Mouse (Mus musculus) neural tube, embryonic 13.5 days (tissue): ENCODE measurements around the gene Mum1. TPM values are rescaled to one million over a fixed set of nuclear protein-coding genes. Genes with fewer than 3 reads are reported as not detected.

ENCODE experiments used
- ATAC-seq: fragments of 200-750 bp; cut with Nextera tagmentation; 2 replicates; pipeline ENCODE4 v1.8.0; 2017; ENCODE audit warnings: low read depth, mild to moderate bottlenecking, moderate TSS enrichment, moderate library complexity
- H3K27ac ChIP-seq: fragments of 300-500 bp; sonication (generic); replicated peaks from 2 replicates; pipeline ENCODE4 v1.5.1; 2015; ENCODE audit warnings: moderate library complexity, mild to moderate bottlenecking, inconsistent platforms
- H3K27me3 ChIP-seq: fragments of 300-500 bp; sonication (generic); 2 replicates; pipeline ENCODE4 v1.6.1; 2015; ENCODE audit warnings: mild to moderate bottlenecking, inconsistent platforms
- H3K36me3 ChIP-seq: fragments of 300-500 bp; sonication (generic); 2 replicates; pipeline ENCODE4 v1.6.1; 2015; ENCODE audit warnings: mild to moderate bottlenecking, inconsistent platforms
- H3K4me1 ChIP-seq: fragments of 300-500 bp; sonication (generic); replicated peaks from 2 replicates; pipeline ENCODE4 v1.6.1; 2015; ENCODE audit warnings: inconsistent platforms
- H3K4me2 ChIP-seq: fragments of 300-500 bp; sonication (generic); 2 replicates; pipeline ENCODE4 v1.6.1; 2015; ENCODE audit warnings: inconsistent platforms, mild to moderate bottlenecking, moderate library complexity
- H3K4me3 ChIP-seq: fragments of 300-500 bp; sonication (generic); 2 replicates; pipeline ENCODE4 v1.5.1; 2015; ENCODE audit warnings: mild to moderate bottlenecking, inconsistent platforms
- H3K9ac ChIP-seq: fragments of 300-500 bp; sonication (generic); 2 replicates; pipeline ENCODE4 v1.6.1; 2015; ENCODE audit warnings: moderate library complexity, mild to moderate bottlenecking, inconsistent platforms
- H3K9me3 ChIP-seq: fragments of 300-500 bp; sonication (generic); 2 replicates; pipeline ENCODE4 v1.6.1; 2016; ENCODE audit warnings: inconsistent platforms
- WGBS: fragments of 180-500 bp; shearing (Covaris S2); methylation state at CpG from one replicate; pipeline ENCODE4 v1.1.7; 2015; 5-methylcytosine and 5-hydroxymethylcytosine counted together
- microRNA-seq: library from miRNA; unstranded; fragments of <30 nt; microRNA quantifications from one replicate; pipeline ENCODE4, GENCODE M21; 2016
- polyA plus RNA-seq: library from polyadenylated mRNA; unstranded; fragments of >200 nt; fragmentation: Nextera tagmentation; extraction: Ambion mirVana; gene quantifications from 2 replicates; pipeline ENCODE4 v1.2.1, GENCODE M21; 2015

Gene Mum1
- polyA plus RNA-seq, 1 experiment from 2014 or later, result 46.5 TPM

DNA sequence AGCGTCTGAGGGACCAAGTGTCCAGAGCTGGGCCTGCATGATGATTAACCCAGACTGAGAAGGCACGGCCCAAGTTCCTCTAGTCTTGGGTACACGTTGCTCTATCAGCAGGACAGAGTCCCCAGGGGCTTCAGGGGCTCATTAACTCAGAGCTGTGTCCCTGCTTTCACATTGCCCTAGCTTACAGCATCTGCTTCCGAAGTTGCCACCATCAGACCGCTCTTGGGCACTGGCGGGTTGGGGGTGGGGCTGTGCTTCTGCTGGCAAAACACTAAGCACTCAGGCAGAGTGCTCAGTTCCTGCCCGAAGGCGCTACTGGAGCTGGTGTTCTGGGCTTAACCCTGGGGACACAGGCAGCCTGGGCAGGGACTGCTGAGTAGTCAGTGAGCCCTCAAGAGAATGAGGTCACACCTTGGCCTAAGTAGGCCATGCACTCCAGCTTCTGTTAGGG lies 55.7 kb downstream of the Mum1 start:
- no peak overlapping the region for H3K4me2 ChIP-seq
- no peaks in the 10 kb centered on the region for H3K9me3 ChIP-seq
- peak overlapping the region; percentile 71 for H3K27ac ChIP-seq
- no peaks in the 10 kb centered on the region for H3K27me3 ChIP-seq
- WGBS, result 53% methylated on average over 8 of the region's 8 CpGs
- H3K9ac ChIP-seq, result peak overlapping the region; percentile 31; the same call in 1 of the 2 replicates
- peaks cover 10% of the 10 kb centered on the region for H3K4me1 ChIP-seq
- ATAC-seq, result peak; percentile 52
- H3K4me3 ChIP-seq, result no peak overlapping the region
- peaks cover 96% of the 10 kb centered on the region for H3K36me3 ChIP-seq

DNA sequence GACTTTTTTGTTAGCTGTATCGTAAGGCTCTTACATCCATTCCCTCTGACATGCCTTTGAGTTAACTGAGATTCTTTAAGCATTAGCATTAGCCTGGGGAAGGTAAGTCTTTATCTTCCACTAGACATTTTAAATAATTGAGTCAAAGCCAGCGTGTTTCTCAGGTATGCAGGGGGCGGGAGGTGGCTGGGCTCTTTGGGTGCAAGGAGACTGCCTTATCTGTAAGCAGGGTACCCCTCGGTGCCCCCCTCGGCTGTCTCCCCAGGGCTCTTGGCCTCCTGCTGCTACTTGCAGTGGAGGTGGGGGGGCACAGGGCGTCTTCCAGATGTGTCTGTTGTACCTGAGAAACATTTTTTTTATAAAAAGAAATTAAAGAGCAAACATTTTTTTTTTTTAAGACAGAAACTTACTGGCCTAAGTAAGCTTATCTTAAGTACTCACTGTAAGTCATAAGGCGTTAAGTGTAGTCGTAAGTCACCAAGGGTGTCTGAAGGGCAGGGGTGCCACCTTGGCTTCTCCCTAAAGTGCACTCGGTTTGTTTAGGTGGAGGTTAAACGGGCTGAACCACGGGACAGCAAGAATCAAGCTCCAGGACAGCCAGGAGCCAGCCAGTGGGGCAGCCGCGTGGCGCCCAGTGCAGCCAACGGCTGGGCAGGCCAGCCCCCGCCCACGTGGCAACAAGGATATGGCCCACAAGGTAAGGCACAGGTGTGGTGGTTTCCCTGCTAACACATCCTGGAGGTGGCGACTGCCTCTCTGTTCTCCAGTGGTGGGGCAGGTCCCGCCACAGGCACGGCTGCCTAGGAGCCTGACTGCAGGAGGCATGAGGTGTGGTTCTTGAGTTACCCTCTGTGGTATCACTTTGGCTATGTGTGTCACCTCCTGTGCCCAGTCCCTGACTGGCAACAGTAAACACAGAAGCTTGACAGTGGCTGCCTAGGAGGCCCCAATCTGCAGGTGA lies 56.5 kb downstream of the Mum1 start:
- ATAC-seq, result no peak
- peaks cover 10% of the 10 kb centered on the region for H3K4me1 ChIP-seq
- H3K9me3 ChIP-seq, result no peaks in the 10 kb centered on the region
- peak overlapping the region; percentile 71 for H3K27ac ChIP-seq
- no peak overlapping the region for H3K9ac ChIP-seq
- no peak overlapping the region for H3K4me2 ChIP-seq
- H3K27me3 ChIP-seq, result no peaks in the 10 kb centered on the region
- no peak overlapping the region for H3K4me3 ChIP-seq
- peaks cover 95% of the 10 kb centered on the region for H3K36me3 ChIP-seq
- 89% methylated on average over 20 of the region's 20 CpGs for WGBS

DNA sequence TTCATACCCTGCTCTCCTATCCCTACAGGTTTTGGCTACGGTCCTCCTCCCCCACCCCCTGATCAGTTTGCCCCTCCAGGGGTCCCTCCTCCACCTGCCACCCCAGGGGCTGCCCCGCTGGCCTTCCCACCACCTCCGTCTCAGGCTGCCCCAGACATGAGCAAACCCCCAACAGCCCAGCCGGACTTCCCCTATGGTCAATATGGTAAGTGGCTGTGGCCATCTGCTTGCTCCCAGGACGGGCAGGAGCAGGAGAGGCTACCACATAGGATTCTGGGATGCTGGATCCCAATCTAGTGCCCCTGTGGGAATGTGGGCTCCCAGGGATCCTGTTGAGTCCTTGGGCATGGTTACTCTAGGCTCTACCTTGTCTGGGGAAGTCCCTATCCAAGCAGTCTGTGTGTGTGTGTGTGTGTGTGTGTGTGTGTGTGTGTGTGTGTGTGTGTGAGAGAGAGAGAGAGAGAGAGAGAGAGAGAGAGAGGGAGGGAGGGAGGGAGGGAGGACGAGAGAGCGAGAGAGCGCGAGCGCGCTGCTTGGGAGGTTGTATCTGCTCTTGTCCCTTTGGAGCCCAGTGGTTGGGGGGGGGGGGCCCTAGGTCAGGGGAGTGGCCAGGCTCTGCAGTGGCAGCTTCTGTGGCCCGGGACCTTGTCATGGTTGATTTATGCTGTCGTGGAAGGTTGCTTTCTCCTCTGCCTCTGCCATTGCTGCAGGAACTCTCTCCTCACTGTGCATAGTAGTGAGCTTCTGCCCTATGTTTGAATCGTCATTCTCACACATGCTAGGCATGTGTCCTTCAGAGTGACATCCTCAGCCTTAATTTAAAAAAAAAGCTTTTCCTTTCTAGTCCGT lies 59.2 kb downstream of the Mum1 start:
- ATAC-seq, result no peak
- H3K27me3 ChIP-seq, result no peaks in the 10 kb centered on the region
- no peaks in the 10 kb centered on the region for H3K9me3 ChIP-seq
- peaks cover 10% of the 10 kb centered on the region for H3K4me1 ChIP-seq
- 0 out of 2 replicates have a peak overlapping the region, but pooled peaks have one; percentile 14 for H3K27ac ChIP-seq
- H3K36me3 ChIP-seq, result peaks cover 86% of the 10 kb centered on the region
- no peak overlapping the region for H3K4me3 ChIP-seq
- H3K9ac ChIP-seq, result no peak overlapping the region
- H3K4me2 ChIP-seq, result no peak overlapping the region
- 71% methylated on average over 14 of the region's 15 CpGs for WGBS

DNA sequence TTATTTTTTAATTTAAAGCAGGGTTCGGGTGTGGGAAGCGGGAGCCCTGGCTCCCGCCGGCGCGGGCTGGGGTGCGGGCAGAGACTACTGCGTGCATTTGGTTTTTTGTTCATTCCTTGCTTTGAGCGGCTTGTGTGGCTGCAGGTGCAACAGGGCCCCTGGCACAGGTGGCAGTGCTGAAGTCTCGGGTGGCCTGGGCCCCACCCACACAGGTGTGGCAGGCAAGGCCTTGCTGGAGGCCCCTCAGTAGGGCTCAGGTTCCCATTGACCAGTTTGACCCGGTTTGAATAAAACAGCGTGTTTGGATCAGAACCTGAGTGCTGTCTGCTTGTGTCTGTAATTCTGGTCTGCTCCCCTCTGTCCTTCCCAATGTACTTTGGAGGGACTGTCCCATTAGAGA lies 61.9 kb downstream of the Mum1 start:
- WGBS, result 96% methylated on average over 12 of the region's 12 CpGs
- Histone ChIP-seq H3K27me3 (no peaks in the 10 kb centered on the region), H3K4me2 (no peak overlapping the region), H3K36me3 (peaks cover 62% of the 10 kb centered on the region), H3K9me3 (no peaks in the 10 kb centered on the region), H3K27ac (no peak overlapping the region), H3K4me1 (peaks cover 10% of the 10 kb centered on the region), H3K4me3 (no peak overlapping the region), H3K9ac (no peak overlapping the region)
- no peak for ATAC-seq

DNA sequence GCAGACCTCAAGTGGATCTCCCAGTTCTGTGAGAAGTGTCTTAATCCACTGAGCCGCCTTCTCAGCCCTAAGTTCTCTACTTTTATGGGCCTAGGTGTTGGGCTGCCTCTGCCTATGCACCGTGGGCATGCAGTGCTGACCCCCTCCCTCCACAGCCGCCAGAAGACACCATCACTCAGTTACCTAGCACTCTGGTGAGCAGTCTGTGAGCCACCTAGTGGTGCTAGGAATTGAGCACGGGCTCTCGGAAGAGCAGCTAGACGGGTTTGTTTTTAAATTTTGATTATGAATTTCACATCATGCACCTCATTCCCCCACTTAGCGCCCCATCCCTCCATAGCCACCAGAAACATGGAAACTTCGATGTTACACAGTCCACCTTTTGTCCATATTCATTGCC lies 62.4 kb downstream of the Mum1 start:
- H3K4me2 ChIP-seq, result no peak overlapping the region
- H3K36me3 ChIP-seq, result peaks cover 62% of the 10 kb centered on the region
- no peaks in the 10 kb centered on the region for H3K27me3 ChIP-seq
- peaks cover 15% of the 10 kb centered on the region for H3K4me1 ChIP-seq
- H3K9ac ChIP-seq, result no peak overlapping the region
- no peaks in the 10 kb centered on the region for H3K9me3 ChIP-seq
- no peak overlapping the region for H3K27ac ChIP-seq
- WGBS, result 79% methylated on average over 8 of the region's 8 CpGs
- no peak for ATAC-seq
- H3K4me3 ChIP-seq, result no peak overlapping the region

DNA sequence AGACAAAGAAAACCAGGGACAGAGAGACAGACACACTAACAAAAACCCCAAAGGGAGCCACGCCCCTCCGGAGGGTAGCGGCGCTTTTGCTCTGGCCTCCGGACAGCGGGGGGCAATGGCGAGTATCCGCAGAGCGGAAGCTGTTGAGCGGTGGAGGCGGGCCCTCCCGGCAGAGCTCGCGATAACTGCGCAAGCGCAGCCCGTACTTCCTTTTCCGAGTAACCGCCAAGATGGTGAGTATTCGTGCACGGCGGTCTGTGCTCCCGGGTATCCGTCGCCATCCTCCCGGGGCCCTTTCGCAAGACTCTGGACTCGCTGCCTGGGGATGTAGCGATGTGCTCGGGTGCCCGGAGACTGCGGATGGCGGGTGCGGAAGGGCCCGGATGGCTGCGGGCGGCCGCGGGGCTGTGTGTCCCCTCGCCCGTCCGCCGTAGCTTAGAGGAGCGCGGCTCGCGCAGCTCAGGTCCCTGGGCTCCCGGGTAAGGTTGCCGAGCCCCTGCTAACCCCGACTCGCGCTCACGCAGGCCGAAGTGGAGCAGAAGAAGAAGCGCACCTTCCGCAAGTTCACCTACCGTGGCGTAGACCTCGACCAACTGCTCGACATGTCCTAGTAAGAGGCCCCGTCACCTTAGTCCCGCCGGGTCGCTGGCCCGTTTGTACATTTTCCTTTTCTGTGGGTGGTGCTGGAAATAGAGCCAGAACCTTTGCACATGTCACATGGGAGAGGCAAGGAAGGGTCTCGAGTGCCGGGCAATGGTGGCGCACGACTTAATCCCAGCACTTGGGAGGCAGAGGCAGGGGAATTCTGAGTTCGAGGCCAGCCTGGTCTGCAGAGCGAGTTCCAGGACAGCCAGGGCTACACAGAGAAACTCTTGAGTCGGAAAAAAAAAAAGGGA lies 66.3 kb downstream of the Mum1 start, which contains the start of gene Rps15:
Rps15 (plus strand) TSS at position 203 of the 896 bp plus-strand sequence.
- Histone ChIP-seq H3K4me1 (peaks cover 54% of the 10 kb centered on the region), H3K4me2 (peak within 1 kb of the TSS; percentile 100), H3K36me3 (peaks cover 39% of the 10 kb centered on the region), H3K9ac (peak within 1 kb of the TSS; percentile 100), H3K9me3 (no peaks in the 10 kb centered on the region), H3K27ac (peak within 1 kb of the TSS; percentile 91), H3K4me3 (peak within 1 kb of the TSS; percentile 97), H3K27me3 (no peaks in the 10 kb centered on the region)
- under 1% methylated on average over 72 of the region's 72 CpGs for WGBS
- ATAC-seq, result peak; percentile 69

DNA sequence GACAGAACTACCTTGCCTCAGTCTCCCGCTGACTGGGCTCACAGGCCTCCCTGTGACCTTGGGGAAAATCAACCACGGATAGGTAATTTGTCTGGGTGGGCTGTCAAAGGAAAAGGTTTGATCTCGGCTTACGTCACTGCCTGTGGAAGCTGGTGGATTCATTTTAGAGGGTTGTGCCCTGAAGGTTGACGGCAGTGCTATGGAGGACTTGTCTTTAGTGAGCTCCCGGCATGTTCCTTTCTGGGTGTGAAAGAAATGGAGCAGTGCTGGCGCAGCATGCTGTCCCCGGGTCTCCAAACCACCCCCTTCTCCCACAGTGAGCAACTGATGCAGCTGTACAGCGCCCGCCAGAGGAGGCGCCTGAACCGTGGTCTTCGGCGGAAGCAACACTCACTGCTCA lies 67.1 kb downstream of the Mum1 start:
- 21% methylated on average over 14 of the region's 14 CpGs for WGBS
- no peaks in the 10 kb centered on the region for H3K27me3 ChIP-seq
- H3K4me2 ChIP-seq, result peak overlapping the region; percentile 100
- no peak for ATAC-seq
- peak overlapping the region; percentile 100 for H3K9ac ChIP-seq
- H3K9me3 ChIP-seq, result no peaks in the 10 kb centered on the region
- peak overlapping the region; percentile 97 for H3K4me3 ChIP-seq
- H3K36me3 ChIP-seq, result peaks cover 32% of the 10 kb centered on the region
- H3K27ac ChIP-seq, result peak overlapping the region; percentile 91
- peaks cover 62% of the 10 kb centered on the region for H3K4me1 ChIP-seq

Small RNA genes within 50 kb of the gene (microRNA-seq; reads per million reads assigned to microRNA genes)
- 0.89 reads per million for gene Mir6911

Other genes with a start within 250 kb of the Mum1 start
- 21.0 and 21.4 TPM in 2 replicates for gene Tmem259, start 242.1 kb upstream of the Mum1 start, polyA plus RNA-seq
- gene Cnn2, start 237.8 kb upstream of the Mum1 start, polyA plus RNA-seq, result 55.6 and 56.2 TPM in 2 replicates
- 7.7 and 8.1 TPM in 2 replicates for gene Abca7, start 229.9 kb upstream of the Mum1 start, polyA plus RNA-seq
- 2.4 and 2.9 TPM in 2 replicates for gene Arhgap45, start 209.8 kb upstream of the Mum1 start, polyA plus RNA-seq
- gene Polr2e, start 186.6 kb upstream of the Mum1 start, polyA plus RNA-seq, result 141 and 153 TPM in 2 replicates
- gene Gpx4, start 179.3 kb upstream of the Mum1 start, polyA plus RNA-seq, result 505 and 556 TPM in 2 replicates
- 12.9 and 13.0 TPM in 2 replicates for gene Sbno2, start 120.9 kb upstream of the Mum1 start, polyA plus RNA-seq
- 13.3 and 16.8 TPM in 2 replicates for gene Stk11, start 110.6 kb upstream of the Mum1 start, polyA plus RNA-seq
- gene Atp5d, start 87.8 kb upstream of the Mum1 start, polyA plus RNA-seq, result 467 and 481 TPM in 2 replicates
- 53.9 and 55.1 TPM in 2 replicates for gene Cbarp, start 85.6 kb upstream of the Mum1 start, polyA plus RNA-seq
- gene Midn, start 78.2 kb upstream of the Mum1 start, polyA plus RNA-seq, result 31.0 and 35.8 TPM in 2 replicates
- gene Cirbp, start 60.4 kb upstream of the Mum1 start, polyA plus RNA-seq, result 325 and 351 TPM in 2 replicates
- gene 1600002K03Rik, start 53.5 kb upstream of the Mum1 start, polyA plus RNA-seq, result 11.4 and 16.3 TPM in 2 replicates
- gene Efna2, start 47.0 kb upstream of the Mum1 start, polyA plus RNA-seq, result 34.0 and 34.8 TPM in 2 replicates
- gene Ndufs7, start 22.7 kb downstream of the Mum1 start, polyA plus RNA-seq, result 250 and 275 TPM in 2 replicates
- gene Gamt, start 34.6 kb downstream of the Mum1 start, polyA plus RNA-seq, result 31.2 and 33.0 TPM in 2 replicates
- gene Dazap1, start 35.1 kb downstream of the Mum1 start, polyA plus RNA-seq, result 59.8 and 66.5 TPM in 2 replicates
- gene Rps15, start 66.0 kb downstream of the Mum1 start, polyA plus RNA-seq, result 573 and 601 TPM in 2 replicates
- 153 and 156 TPM in 2 replicates for gene Apc2, start 69.5 kb downstream of the Mum1 start, polyA plus RNA-seq
- gene 2310011J03Rik, start 94.1 kb downstream of the Mum1 start, polyA plus RNA-seq, result 27.9 and 30.7 TPM in 2 replicates
- 2.9 and 3.6 TPM in 2 replicates for gene Pcsk4, start 103.1 kb downstream of the Mum1 start, polyA plus RNA-seq
- 3.3 and 4.5 TPM in 2 replicates for gene Reep6, start 103.5 kb downstream of the Mum1 start, polyA plus RNA-seq
- gene Adamtsl5, start 122.0 kb downstream of the Mum1 start, polyA plus RNA-seq, result 1.6 and 1.8 TPM in 2 replicates
- 1.0 and 1.5 TPM in 2 replicates for gene Plk5, start 130.0 kb downstream of the Mum1 start, polyA plus RNA-seq
- 15.6 and 16.7 TPM in 2 replicates for gene Mex3d, start 161.2 kb downstream of the Mum1 start, polyA plus RNA-seq
- 238 and 241 TPM in 2 replicates for gene Mbd3, start 173.1 kb downstream of the Mum1 start, polyA plus RNA-seq
- 462 and 574 TPM in 2 replicates for gene Uqcr11, start 180.4 kb downstream of the Mum1 start, polyA plus RNA-seq
- 62.1 and 70.4 TPM in 2 replicates for gene Tcf3, start 207.2 kb downstream of the Mum1 start, polyA plus RNA-seq